Mouse (Mus musculus): Measurements from ENCODE around the gene Ccdc69. TPM values are rescaled to one million over a fixed set of nuclear protein-coding genes. Genes with fewer than 3 reads are reported as not detected.
"Not testable (repeated sequence)": the region's sequence is repeated elsewhere in the genome, so short reads cannot be mapped to it uniquely, and the experiment has no call there.

Gene Ccdc69
- polyA plus RNA-seq (2015; fragmentation: Nextera tagmentation; extraction: Ambion mirVana) = 3.1 and 3.2 TPM in 2 replicates

DNA sequence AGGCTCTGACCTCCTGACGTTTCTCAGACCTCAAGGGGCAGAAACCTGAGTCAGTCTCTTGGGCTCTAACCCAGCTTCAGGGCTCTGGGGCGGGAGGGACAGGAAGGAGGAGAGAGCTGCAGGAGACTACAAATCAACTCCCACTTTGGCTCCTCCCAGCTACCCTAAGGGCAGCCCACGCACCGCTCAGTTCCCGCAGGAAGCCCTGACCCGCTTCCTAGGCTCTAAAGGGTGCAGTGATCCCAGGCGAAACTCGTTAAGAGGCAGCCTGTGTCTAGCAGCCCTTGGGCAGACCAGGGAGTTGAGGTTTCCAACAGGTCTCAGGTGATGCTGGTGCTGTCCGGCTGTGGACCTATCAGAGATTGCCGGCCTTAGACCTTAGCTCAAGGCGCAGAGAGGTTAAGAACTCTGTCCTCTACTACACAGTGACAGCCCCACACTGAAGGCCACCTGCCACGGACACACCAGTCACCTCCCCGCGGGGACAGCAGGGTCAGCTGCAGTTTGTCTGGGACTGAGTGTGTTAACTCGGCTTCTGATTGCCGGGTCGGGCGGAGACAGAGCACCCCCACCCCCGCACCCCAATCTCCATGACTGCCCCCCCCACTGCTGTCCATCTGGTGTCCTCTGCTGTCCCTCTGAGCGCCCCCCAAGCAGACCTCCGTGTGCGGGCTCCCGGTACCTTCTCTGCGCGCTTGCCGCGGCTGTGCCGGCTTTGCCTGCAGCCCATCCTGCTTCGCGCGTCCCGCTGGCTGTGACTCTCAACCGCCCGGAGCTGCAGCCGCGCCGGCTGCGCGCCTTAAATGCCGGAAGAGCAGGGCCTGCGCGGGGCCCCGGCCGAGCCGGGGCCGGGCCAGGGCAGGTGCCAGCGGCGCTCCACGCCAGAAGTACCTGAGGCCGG lies at the start of gene Ccdc69:
Ccdc69 (minus strand) TSS at position 801 of the 901 bp plus-strand sequence.
- peak within 1 kb of the TSS; percentile 27; the same call in 1 of the 2 replicates for H3K9ac ChIP-seq
- peak; percentile 60; the same call in 1 of the 2 replicates for ATAC-seq (ENCODE audit: insufficient read depth, low FRiP score, low read depth)
- H3K4me2 ChIP-seq = peak within 1 kb of the TSS; percentile 92
- no peaks in the 10 kb centered on the region for H3K9me3 ChIP-seq
- no peaks in the 10 kb centered on the region for H3K36me3 ChIP-seq
- H3K27me3 ChIP-seq (replicated peaks) = no peaks in the 10 kb centered on the region
- WGBS = under 1% methylated on average over 50 of the region's 50 CpGs
- H3K4me3 ChIP-seq (replicated peaks) = peak within 1 kb of the TSS; percentile 51
- no peak within 1 kb of the TSS; the same call in 1 of the 2 replicates for H3K27ac ChIP-seq
- peaks cover 3% of the 10 kb centered on the region; the same call in 1 of the 2 replicates for H3K4me1 ChIP-seq

DNA sequence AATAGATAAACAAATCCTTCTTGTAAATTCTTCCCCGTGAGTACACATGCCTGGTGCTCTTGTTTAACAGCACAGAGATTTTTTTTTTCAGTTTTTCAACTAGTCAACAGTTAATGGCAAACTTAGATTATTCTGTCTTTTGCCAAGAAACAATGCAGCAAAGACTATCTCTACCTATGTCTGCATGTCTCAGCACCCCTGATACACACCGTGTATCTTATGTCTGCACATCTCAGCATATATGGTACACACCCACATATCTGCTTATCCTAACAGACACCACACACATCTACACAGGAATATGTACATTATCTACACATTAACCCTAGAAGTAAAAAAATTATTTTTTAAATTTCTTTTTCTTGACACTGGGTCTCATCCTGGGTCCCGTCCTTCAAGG lies 48.7 kb upstream of the Ccdc69 start:
- H3K36me3 ChIP-seq = no peaks in the 10 kb centered on the region
- H3K4me1 ChIP-seq = no peaks in the 10 kb centered on the region
- H3K27ac ChIP-seq = no peak overlapping the region
- no peaks in the 10 kb centered on the region for H3K9me3 ChIP-seq
- no peak overlapping the region for H3K4me2 ChIP-seq
- H3K9ac ChIP-seq = no peak overlapping the region
- 67% methylated on average over 3 of the region's 3 CpGs for WGBS
- no peak for ATAC-seq (ENCODE audit: insufficient read depth, low FRiP score, low read depth)
- H3K4me3 ChIP-seq (replicated peaks) = no peak overlapping the region
- H3K27me3 ChIP-seq (replicated peaks) = no peaks in the 10 kb centered on the region

DNA sequence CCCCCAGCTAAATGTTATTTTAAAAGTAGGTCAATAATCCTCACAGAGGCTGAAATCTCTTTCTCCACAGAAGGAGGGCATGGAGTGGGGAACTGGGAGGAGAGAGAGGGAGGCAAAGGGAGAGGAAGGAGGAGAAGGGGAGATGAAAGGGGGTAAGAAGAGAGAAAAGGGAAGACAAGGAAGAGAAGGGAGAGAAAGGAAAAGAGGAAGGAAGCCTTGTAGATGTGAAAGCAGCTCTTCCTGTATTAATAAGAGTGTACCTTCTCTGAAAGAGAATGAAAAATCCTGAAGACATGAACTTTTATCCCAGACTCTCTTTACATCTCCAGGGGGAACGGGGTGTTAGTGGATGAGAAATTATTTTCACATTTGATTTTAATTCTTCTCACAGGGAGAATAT lies 43.5 kb upstream of the Ccdc69 start:
- 66% methylated on average over 1 of the region's 1 CpGs for WGBS
- Histone ChIP-seq H3K9me3 (no peaks in the 10 kb centered on the region), H3K4me3 (replicated peaks) (no peak overlapping the region), H3K36me3 (no peaks in the 10 kb centered on the region), H3K4me2 (no peak overlapping the region), H3K9ac (no peak overlapping the region), H3K27ac (no peak overlapping the region), H3K4me1 (no peaks in the 10 kb centered on the region), H3K27me3 (replicated peaks) (no peaks in the 10 kb centered on the region)
- ATAC-seq (ENCODE audit: insufficient read depth, low FRiP score, low read depth) = no peak

DNA sequence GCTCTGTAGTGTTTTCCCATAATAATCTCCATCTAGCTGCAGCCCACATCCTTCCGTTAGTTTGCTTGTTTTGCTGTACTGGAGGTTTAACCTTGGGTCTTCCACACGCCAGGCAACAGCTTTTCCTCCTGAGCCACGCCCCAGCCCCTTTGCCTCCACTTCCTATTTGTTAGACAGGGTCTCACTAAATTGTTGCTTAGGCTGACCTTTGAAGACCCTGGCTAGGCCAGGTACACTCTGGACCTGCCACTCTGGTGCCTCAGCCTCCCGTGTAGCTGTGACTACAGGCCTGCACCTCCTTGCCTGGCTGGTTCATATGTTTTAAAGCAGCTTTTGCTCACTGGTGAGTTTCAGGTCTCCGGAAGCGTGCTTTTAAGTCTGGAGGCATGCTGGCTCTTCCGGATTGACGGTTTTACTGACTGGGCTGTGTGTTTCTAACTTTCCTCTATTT lies 42.9 kb upstream of the Ccdc69 start:
- no peak overlapping the region for H3K4me2 ChIP-seq
- ATAC-seq (ENCODE audit: insufficient read depth, low FRiP score, low read depth) = no peak
- H3K27me3 ChIP-seq (replicated peaks) = no peaks in the 10 kb centered on the region
- no peaks in the 10 kb centered on the region for H3K36me3 ChIP-seq
- no peak overlapping the region for H3K27ac ChIP-seq
- H3K4me1 ChIP-seq = no peaks in the 10 kb centered on the region
- no peaks in the 10 kb centered on the region for H3K9me3 ChIP-seq
- WGBS = 65% methylated on average over 8 of the region's 8 CpGs
- H3K9ac ChIP-seq = no peak overlapping the region
- no peak overlapping the region for H3K4me3 ChIP-seq (replicated peaks)

DNA sequence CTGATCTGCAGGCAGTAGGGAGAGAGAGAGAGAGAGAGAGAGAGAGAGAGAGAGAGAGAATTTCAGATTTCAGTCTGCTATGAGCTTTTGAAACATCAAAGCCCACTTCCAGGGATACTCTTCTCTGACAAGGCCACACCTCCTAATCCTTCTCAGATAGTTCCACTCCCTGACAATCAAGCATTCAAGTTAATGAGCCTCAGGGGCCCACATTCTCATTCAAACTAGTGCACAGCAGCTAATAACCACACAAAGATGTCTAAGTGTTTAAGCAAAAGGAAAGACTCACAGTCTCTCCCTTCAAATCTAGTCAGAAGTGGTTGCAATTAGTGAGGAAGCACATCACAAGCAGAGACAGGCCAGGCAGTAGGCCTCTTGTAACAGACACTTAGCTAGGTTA lies 42.3 kb upstream of the Ccdc69 start:
- H3K36me3 ChIP-seq = no peaks in the 10 kb centered on the region
- no peaks in the 10 kb centered on the region for H3K27me3 ChIP-seq (replicated peaks)
- no peak overlapping the region for H3K4me2 ChIP-seq
- H3K4me3 ChIP-seq (replicated peaks) = no peak overlapping the region
- no peak overlapping the region for H3K9ac ChIP-seq
- no peaks in the 10 kb centered on the region for H3K4me1 ChIP-seq
- no peaks in the 10 kb centered on the region for H3K9me3 ChIP-seq
- no peak for ATAC-seq (ENCODE audit: insufficient read depth, low FRiP score, low read depth)
- H3K27ac ChIP-seq = no peak overlapping the region

DNA sequence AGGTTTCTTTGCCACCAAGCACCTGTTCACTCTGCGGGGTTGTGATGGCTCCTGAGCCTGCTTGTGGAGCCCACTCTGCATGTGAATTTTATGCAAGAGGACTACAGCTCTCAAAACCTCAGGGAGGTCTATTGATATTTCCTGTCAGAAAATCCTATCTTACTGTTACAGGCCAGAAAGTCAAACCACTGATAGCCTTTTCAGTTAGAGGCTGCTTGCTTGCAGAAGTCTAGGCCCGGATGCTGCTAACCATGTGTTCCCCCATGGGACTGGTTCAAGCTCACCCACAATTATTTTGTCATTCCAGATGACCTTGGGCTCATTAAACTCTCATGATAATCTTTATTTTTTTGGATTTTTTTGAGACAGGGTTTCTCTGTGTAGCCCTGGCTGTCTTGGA lies 39.1 kb upstream of the Ccdc69 start:
- Histone ChIP-seq H3K9me3 (no peaks in the 10 kb centered on the region), H3K4me3 (replicated peaks) (no peak overlapping the region), H3K27ac (no peak overlapping the region), H3K9ac (no peak overlapping the region), H3K36me3 (no peaks in the 10 kb centered on the region), H3K4me2 (no peak overlapping the region), H3K4me1 (0 out of 2 replicates have a peak, but pooled peaks cover 2% of the 10 kb centered on the region), H3K27me3 (replicated peaks) (no peaks in the 10 kb centered on the region)
- WGBS = 80% methylated on average over 2 of the region's 2 CpGs
- no peak for ATAC-seq (ENCODE audit: insufficient read depth, low FRiP score, low read depth)

DNA sequence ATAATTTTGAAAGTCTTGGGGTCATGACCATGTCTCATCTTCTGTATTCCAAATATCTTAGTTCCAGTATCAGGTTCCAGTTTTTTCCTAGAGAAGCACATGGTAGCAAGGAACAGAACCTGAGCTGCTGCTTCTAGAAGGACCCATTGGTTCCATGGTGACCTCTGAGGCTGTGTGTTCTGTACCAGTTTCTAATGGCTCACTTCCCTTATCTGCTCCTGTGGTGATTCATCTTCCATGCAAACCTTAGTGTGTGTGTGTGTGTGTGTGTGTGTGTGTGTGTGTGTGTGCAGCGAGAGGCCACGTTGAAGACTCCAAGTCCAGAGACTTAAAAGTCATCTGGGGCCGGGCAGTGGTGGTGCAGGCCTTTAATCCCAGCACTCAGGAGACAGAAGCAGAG lies 38.1 kb upstream of the Ccdc69 start:
- H3K9ac ChIP-seq = no peak overlapping the region
- no peak for ATAC-seq (ENCODE audit: insufficient read depth, low FRiP score, low read depth)
- H3K4me3 ChIP-seq (replicated peaks) = no peak overlapping the region
- no peak overlapping the region for H3K27ac ChIP-seq
- 0 out of 2 replicates have a peak, but pooled peaks cover 2% of the 10 kb centered on the region for H3K4me1 ChIP-seq
- WGBS = 85% methylated on average over 3 of the region's 3 CpGs
- no peaks in the 10 kb centered on the region for H3K27me3 ChIP-seq (replicated peaks)
- no peaks in the 10 kb centered on the region for H3K36me3 ChIP-seq
- H3K9me3 ChIP-seq = no peaks in the 10 kb centered on the region
- H3K4me2 ChIP-seq = no peak overlapping the region

DNA sequence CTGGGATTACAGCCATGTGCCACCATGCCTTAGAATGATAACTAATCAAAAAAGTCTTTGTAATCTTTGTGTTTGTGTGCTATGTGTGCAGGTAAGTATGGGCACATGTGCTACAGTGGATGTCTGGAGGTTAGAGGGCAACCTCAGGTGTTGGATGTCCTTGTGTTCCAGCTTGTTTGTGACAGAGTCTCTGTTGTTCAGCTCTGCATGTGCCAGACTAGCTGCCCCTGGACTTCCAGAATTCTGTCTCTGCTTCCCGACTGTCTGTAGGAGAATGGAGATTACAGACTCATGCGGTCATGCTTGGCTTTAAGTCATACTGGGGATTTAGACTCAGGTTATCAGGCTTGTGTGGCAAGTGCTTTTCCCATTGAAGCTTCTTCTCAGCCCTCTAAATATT lies 36.4 kb upstream of the Ccdc69 start:
- Histone ChIP-seq H3K27me3 (replicated peaks) (no peaks in the 10 kb centered on the region), H3K9me3 (no peaks in the 10 kb centered on the region), H3K4me2 (no peak overlapping the region), H3K9ac (no peak overlapping the region), H3K36me3 (no peaks in the 10 kb centered on the region), H3K4me1 (0 out of 2 replicates have a peak, but pooled peaks cover 2% of the 10 kb centered on the region), H3K4me3 (replicated peaks) (no peak overlapping the region), H3K27ac (no peak overlapping the region)
- ATAC-seq (ENCODE audit: insufficient read depth, low FRiP score, low read depth) = no peak
- 73% methylated on average over 2 of the region's 2 CpGs for WGBS

DNA sequence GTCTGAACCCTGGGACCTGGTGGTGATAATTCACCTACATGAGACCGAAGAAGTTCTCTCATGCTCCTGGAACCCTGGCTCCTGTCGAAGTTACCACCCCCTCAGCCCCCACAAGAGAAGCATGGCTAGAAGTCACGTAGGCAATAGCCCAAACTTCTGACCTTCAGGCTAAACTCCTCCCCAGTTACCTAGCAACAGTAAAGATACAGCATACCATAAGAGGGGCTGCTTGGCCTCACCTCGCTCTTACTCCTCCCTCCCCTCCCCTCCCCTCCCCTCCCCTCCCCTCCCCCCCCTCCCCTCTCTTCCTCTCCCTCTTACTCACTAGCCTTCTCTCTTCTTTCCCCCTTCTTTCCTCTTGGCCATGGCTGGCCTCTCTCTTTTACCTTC lies 35.9 kb upstream of the Ccdc69 start:
- H3K9me3 ChIP-seq; H3K36me3 ChIP-seq; H3K4me3 ChIP-seq (replicated peaks); H3K27me3 ChIP-seq (replicated peaks); H3K9ac ChIP-seq; H3K4me1 ChIP-seq; ATAC-seq (ENCODE audit: insufficient read depth, low FRiP score, low read depth); H3K4me2 ChIP-seq: not testable (repeated sequence)
- WGBS = 23% methylated on average over 4 of the region's 4 CpGs
- peak overlapping the region; percentile 11; the same call in 1 of the 2 replicates for H3K27ac ChIP-seq

DNA sequence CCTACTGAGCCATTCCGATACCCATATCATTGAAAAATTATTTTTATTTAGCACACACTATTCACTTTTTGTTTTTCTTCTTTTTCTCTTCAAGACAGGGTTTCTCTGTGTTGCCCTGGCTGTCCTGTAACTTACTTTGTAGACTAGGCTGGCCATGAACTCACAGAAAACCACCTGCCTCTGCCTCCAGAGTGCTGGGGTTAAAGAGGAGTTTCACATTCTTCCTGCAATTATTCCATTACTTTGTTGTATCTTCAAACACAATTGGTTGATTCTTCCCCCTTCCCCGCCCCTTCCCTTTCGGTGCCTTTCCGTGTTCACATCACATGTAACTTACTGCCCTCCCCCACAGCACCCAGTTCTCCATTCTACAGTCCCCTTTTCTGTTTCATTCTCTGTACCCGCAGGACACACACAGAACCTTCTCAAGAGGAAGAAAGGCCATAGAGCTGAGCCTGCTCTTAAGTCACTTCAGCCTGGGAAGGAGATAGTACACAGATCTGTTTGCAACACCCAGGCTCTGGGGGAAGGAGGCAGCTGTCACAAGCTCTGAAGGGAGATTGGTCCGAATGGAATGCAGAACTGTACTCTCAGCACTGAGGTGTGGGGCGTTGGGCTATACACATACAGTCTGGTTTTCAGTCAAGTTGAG lies 35.4 kb upstream of the Ccdc69 start:
- Histone ChIP-seq H3K27me3 (replicated peaks) (no peaks in the 10 kb centered on the region), H3K4me1 (0 out of 2 replicates have a peak, but pooled peaks cover 2% of the 10 kb centered on the region), H3K9ac (no peak overlapping the region), H3K9me3 (no peaks in the 10 kb centered on the region), H3K4me3 (replicated peaks) (no peak overlapping the region), H3K36me3 (no peaks in the 10 kb centered on the region), H3K27ac (peak overlapping the region; percentile 11; the same call in 1 of the 2 replicates), H3K4me2 (no peak overlapping the region)
- no peak for ATAC-seq (ENCODE audit: insufficient read depth, low FRiP score, low read depth)
- WGBS = 48% methylated on average over 7 of the region's 7 CpGs

DNA sequence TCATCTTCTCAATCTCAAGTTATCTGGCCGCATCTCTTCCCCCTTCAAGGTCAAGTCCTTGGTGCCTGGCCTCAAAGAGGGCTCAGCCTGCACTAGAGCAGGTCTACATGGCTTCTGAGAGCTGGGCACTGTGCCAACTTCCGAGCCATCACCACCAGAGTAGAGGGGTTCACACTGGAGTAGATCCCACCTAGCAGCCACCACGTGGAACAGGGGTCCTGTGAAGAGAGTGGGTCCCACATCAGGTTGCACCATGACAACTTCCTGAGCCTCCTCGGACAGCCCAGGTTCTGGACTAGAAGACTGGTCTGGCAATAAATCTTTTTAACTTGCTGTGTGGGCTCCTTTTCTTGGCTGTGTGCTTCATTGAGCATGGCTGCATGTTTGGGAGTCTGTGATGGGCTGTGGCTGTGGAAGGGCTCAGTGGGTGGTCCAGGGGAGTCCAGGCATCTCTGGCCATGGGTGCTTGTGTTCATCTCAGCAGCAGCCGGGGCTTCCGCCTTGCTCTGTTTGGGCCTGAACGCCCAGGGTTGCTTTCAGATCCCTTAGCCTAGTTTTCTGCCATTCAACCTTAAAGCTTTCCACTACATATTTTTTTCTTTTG lies 32.7 kb upstream of the Ccdc69 start:
- Histone ChIP-seq H3K36me3 (0 out of 2 replicates have a peak, but pooled peaks cover 2% of the 10 kb centered on the region), H3K9me3 (no peaks in the 10 kb centered on the region), H3K4me1 (0 out of 2 replicates have a peak, but pooled peaks cover 2% of the 10 kb centered on the region), H3K4me2 (no peak overlapping the region), H3K27ac (no peak overlapping the region), H3K4me3 (replicated peaks) (no peak overlapping the region), H3K9ac (no peak overlapping the region), H3K27me3 (replicated peaks) (no peaks in the 10 kb centered on the region)
- 55% methylated on average over 7 of the region's 7 CpGs for WGBS
- peak; percentile 58; the same call in 1 of the 2 replicates for ATAC-seq (ENCODE audit: insufficient read depth, low FRiP score, low read depth)

Data from stomach, embryonic 15.5 days (tissue).